In the genomic region with DNA sequence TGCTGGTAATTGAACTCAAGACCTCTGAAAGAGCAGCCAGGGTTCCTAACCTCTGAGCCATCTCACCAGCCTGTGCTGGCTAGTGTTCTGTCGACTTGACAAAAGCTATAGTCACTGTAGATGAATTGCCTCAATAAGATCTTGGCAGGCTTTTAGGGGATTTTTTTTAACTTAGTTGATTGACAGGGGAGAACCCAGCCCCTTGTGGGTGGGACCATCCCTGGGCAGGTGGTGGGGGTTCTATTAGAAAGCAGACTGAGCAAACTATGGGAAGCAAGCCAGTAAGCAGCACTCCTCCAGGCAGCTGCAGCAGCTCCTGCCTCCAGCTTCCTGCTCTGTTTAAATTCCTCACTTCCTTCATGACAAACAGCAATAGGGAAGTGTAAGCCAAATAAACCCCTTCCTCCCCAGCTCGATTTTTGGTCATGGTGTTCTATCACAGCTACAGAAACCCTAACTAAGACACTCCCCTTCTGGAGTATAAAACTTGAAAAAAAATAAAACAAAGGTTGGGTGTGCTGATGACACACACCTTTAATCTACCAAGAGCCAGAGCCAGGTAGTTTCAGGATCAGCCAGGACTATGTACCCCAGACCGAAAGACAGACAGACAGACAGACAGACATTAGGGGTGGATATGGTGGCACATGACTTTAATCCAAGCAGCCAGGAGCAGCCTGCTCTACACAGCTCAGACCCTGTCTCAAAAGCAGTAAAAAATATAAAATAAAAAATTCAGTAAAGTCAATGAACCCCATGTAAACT, we compare ENCODE assay signal across 9 mouse cellular contexts. TPM values are rescaled to one million over a fixed set of nuclear protein-coding genes. Genes with fewer than 3 reads are reported as not detected.
DNase-seq lines count a peak whose midpoint lies in the region; ATAC-seq and TF ChIP-seq lines count a peak whose summit lies in the region.
"Had no signal": no experiment of that assay in that cellular context is flagged by ENCODE, and none has a peak within 500 bp of the region (broad histone marks: within the 10 kb centered on the region; RNA-seq: fewer than 3 reads in every experiment).

No protein-coding gene starts in this region.

- H3K9ac ChIP-seq in liver, embryonic 12.5 days = no peak overlapping the region
- H3K9ac ChIP-seq: limb, embryonic 15.5 days had no signal

- ATAC-seq in liver, embryonic 12.5 days = peak; percentile 35; the same call in 1 of the 2 replicates

- no peak overlapping the region for H3K4me2 ChIP-seq in liver, embryonic 12.5 days
- H3K4me2 ChIP-seq: limb, embryonic 15.5 days had no signal

- TF ChIP-seq CTCF in brain, embryonic 14.5 days (IDR thresholded peaks at IDR 0.05; ENCODE audit: borderline replicate concordance, extremely low read depth, insufficient read depth, insufficient read length) = no peak

- no peak overlapping the region for H3K27ac ChIP-seq in liver, embryonic 12.5 days
- H3K27ac ChIP-seq: limb, embryonic 15.5 days had no signal

- H3K4me1 ChIP-seq in liver, embryonic 12.5 days = peaks cover 15% of the 10 kb centered on the region

- peaks cover 13% of the 10 kb centered on the region; the same call in 1 of the 2 replicates for H3K9me3 ChIP-seq in liver, embryonic 12.5 days (replicated peaks)
- H3K9me3 ChIP-seq: limb, embryonic 15.5 days had no signal

- no peak overlapping the region for H3K4me3 ChIP-seq in liver, embryonic 12.5 days
- H3K4me3 ChIP-seq: limb, embryonic 15.5 days had no signal

- intact Hi-C loops in heart, postnatal 10 days (cut with DNase I) = loop anchor here (5.0 kb wide), 1 partner anchor 35 kb away; no protein-coding TSS in a partner anchor

- H3K27me3 ChIP-seq in liver, embryonic 12.5 days (replicated peaks) = no peaks in the 10 kb centered on the region
- H3K27me3 ChIP-seq: limb, embryonic 15.5 days had no signal

- 60% methylated on average over 3 of the region's 3 CpGs for WGBS in liver, embryonic 12.5 days (ENCODE audit: insufficient replicate concordance)

- no peak for DNase-seq in liver
- DNase-seq in brain, embryonic 14.5 days (ENCODE audit: low read depth) = peak; percentile 89
- peak; percentile 62 to 72 for DNase-seq in heart, postnatal 10 days
- peak; percentile 32 to 51 for DNase-seq in layer of hippocampus, postnatal 14 days (ENCODE audit: low spot score in 2 of 2)
- DNase-seq in skeletal muscle tissue, adult 2 months (ENCODE audit: low read depth, low spot score) = peak; percentile 39
- no peak for DNase-seq in testis, postnatal 14 days (ENCODE audit: low spot score)
- no peak for DNase-seq in urinary bladder, adult 2 months (ENCODE audit: low spot score)

- TF ChIP-seq POLR2A in brain, embryonic 14.5 days (IDR thresholded peaks at IDR 0.05; ENCODE audit: borderline replicate concordance, extremely low read depth, insufficient read depth, insufficient read length, poor library complexity, severe bottlenecking) = no peak

- peaks cover 61% of the 10 kb centered on the region for H3K36me3 ChIP-seq in liver, embryonic 12.5 days

RNA-seq across cellular contexts. Expression of gene Elf2, which starts 13.6 kb away (rescaled TPM):
- polyA plus RNA-seq in liver, embryonic 12.5 days (2016; fragmentation: Nextera tagmentation; extraction: Ambion mirVana) = 21.8 and 24.6 TPM in 2 replicates
- polyA plus RNA-seq in brain, embryonic 14.5 days (2012; rRNA removed) = 60.0 and 62.9 TPM in 2 replicates
- 10 to 100 TPM; 79.8 to 85.1 TPM for total RNA-seq in heart, postnatal 10 days (2021)
- 10 to 100 TPM; 33.6 to 39.0 TPM for total RNA-seq in layer of hippocampus, postnatal 14 days (2021)
- polyA plus RNA-seq in urinary bladder, adult 2 months (2012; rRNA removed) = 52.0 and 53.9 TPM in 2 replicates

Comparison
In these comparisons a context has a peak if more than half of its experiments do, and no peak if none do; other contexts are left out.
1. DNase-seq: peak in brain, embryonic 14.5 days (single experiment), heart, postnatal 10 days (2 of 2), layer of hippocampus, postnatal 14 days (2 of 2) and skeletal muscle tissue, adult 2 months (single experiment); none in liver (single experiment), testis, postnatal 14 days (single experiment) and urinary bladder, adult 2 months (single experiment).